Mouse (Mus musculus): ENCODE measurements around the gene Fez2. TPM values are rescaled to one million over a fixed set of nuclear protein-coding genes. Genes with fewer than 3 reads are reported as not detected.

Gene Fez2
- polyA plus RNA-seq, 1 experiment, result 41.8 TPM

DNA sequence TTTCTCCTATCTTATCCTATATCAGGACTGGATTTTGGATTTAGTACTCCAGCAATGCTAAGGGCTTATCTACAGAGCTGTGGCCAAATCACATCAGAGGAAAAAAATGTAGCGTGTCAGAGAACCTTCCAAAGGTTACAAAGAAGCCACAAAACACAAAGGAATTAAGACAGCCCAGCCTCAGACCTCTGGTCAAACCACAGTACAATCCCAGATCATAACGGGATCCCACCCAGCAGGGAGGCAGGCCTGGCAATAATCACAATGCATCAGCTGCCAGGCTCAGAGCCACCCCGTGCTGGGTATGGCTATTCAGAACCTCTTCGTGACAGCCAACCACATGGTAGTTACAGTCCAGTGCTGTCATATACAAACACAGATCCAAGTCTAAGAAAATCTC lies 16.2 kb downstream of the Fez2 start:
- peaks cover 26% of the 10 kb centered on the region for H3K4me1 ChIP-seq (ENCODE audit: control insufficient read depth, insufficient read depth, low read length)
- peak overlapping the region; percentile 94 for H3K27ac ChIP-seq (ENCODE audit: insufficient read depth, low read length)
- TF ChIP-seq POLR2A (IDR thresholded peaks at IDR 0.05; ENCODE audit: low read depth, low read length), result no peak
- no peak for TF ChIP-seq CTCF (IDR thresholded peaks at IDR 0.05; ENCODE audit: borderline replicate concordance, insufficient read depth, low read length)
- no peak overlapping the region for H3K4me3 ChIP-seq (ENCODE audit: insufficient read depth, low read length)

DNA sequence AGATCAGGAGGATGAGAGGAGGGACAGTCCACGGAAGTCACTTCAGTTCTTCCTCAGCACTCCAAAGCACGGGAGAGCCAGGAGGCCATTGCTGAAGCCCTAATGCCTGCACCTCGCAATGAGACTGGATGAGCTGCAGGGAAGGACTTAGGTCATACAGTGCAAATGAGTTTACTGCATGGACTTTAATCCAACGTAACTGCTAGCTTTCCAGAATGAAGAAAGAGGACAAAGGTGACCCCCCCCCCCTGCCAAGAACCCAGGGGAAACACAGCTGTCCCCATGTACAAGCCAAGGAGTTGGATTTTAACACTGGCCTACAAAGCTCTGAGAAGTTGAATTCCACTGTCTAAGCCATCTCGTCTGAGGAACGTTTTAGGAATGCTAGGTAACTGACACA lies 16.6 kb downstream of the Fez2 start:
- no peak for TF ChIP-seq CTCF (IDR thresholded peaks at IDR 0.05; ENCODE audit: borderline replicate concordance, insufficient read depth, low read length)
- Histone ChIP-seq H3K4me1 (ENCODE audit: control insufficient read depth, insufficient read depth, low read length) (peaks cover 26% of the 10 kb centered on the region), H3K27ac (ENCODE audit: insufficient read depth, low read length) (peak overlapping the region; percentile 94), H3K4me3 (ENCODE audit: insufficient read depth, low read length) (no peak overlapping the region)

DNA sequence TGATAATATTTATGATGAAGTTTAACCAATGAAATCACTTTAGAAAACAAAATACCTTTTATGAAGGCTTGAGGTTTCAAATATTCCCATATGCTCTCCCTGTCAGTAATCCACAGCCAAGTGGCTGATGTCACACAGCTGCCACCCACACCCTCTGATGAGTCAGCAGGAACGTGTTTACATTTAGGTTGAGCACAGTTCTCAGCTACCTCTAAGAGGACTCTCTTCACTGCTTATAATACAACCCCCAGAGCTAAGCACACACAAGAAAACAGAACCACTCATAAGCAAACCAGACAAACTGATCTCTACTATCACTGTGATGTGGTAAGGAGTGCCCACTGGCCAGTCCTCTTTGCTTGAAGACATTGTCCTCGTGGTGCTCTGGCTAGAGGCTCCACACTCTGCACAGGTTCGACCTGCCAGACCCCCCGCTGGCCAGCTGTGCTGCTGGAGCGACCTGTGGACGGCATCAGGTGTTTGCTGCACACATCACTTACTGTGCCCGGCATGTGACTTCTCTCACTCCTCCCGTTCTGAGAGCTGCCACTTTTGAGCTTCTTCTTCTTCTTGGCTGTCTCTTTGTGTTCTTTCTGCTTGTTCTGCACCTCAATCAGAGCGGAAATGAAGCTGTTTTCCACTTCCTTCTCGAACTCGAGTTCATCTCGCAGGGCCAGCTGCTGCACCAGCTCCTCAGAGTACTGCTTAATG lies 17.7 kb downstream of the Fez2 start:
- peak overlapping the region; percentile 94 for H3K27ac ChIP-seq (ENCODE audit: insufficient read depth, low read length)
- TF ChIP-seq POLR2A (IDR thresholded peaks at IDR 0.05; ENCODE audit: low read depth, low read length) (no peak), CTCF (IDR thresholded peaks at IDR 0.05; ENCODE audit: borderline replicate concordance, insufficient read depth, low read length) (no peak)
- no peak overlapping the region for H3K4me3 ChIP-seq (ENCODE audit: insufficient read depth, low read length)
- peaks cover 26% of the 10 kb centered on the region for H3K4me1 ChIP-seq (ENCODE audit: control insufficient read depth, insufficient read depth, low read length)

DNA sequence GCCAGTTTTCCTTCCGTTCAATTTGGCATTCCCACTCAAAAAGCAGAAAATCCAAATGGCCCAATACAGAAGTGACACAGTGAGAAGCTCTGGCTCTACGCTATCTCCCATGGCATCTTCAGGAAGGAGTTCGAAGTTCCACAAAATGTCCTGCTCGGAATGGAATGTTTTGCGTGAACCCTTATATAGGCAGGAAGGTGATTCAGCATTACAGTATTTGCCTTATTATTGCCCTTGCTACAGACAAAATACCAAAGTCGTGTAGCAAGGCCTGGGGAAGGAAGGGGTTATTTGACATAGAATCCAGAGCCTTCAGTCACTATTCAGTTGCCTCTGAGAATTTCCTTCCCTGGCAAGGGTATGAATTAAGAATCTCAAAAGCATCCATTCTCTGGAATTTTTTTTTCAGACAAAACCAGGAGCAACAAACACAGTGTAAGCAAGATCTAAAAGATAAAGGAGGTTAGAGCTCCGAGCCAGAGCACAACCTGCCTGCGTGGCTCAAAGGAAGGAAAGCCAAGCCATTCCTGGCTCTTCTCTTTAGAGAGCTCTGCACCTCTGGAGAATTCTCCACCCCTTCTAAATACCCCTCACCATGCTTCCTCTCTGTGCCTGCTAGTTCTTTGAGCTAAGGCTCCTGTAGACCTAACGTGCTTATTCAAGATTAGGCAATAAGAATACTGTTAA lies 25.4 kb downstream of the Fez2 start:
- Histone ChIP-seq H3K27ac (ENCODE audit: insufficient read depth, low read length) (peak overlapping the region; percentile 97), H3K4me3 (ENCODE audit: insufficient read depth, low read length) (no peak overlapping the region), H3K4me1 (ENCODE audit: control insufficient read depth, insufficient read depth, low read length) (peaks cover 22% of the 10 kb centered on the region)
- TF ChIP-seq CTCF (IDR thresholded peaks at IDR 0.05; ENCODE audit: borderline replicate concordance, insufficient read depth, low read length) (no peak), POLR2A (IDR thresholded peaks at IDR 0.05; ENCODE audit: low read depth, low read length) (no peak)

DNA sequence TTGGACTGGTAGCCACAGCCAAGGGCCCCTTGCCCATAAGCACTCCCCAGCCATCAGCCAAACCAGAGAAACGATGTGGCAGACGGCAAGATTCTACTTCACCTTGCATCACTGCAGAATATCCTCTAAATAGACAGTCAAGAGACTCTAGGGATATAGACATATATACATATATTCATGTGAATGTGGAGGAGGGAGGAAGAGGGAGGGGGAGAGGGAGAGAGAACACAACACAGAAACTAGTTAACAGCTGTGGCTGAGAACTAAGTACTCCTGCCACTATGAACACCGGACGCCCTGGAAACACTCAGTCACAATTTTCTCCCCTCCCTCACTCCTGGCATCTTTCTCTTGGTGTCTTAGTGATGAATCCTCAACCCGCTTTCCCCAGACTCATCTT lies 28.4 kb downstream of the Fez2 start:
- no peak for TF ChIP-seq POLR2A (IDR thresholded peaks at IDR 0.05; ENCODE audit: low read depth, low read length)
- TF ChIP-seq CTCF (IDR thresholded peaks at IDR 0.05; ENCODE audit: borderline replicate concordance, insufficient read depth, low read length), result no peak
- Histone ChIP-seq H3K4me3 (ENCODE audit: insufficient read depth, low read length) (no peak overlapping the region), H3K27ac (ENCODE audit: insufficient read depth, low read length) (peak overlapping the region; percentile 29; the same call in 1 of the 2 replicates), H3K4me1 (ENCODE audit: control insufficient read depth, insufficient read depth, low read length) (peaks cover 32% of the 10 kb centered on the region)

DNA sequence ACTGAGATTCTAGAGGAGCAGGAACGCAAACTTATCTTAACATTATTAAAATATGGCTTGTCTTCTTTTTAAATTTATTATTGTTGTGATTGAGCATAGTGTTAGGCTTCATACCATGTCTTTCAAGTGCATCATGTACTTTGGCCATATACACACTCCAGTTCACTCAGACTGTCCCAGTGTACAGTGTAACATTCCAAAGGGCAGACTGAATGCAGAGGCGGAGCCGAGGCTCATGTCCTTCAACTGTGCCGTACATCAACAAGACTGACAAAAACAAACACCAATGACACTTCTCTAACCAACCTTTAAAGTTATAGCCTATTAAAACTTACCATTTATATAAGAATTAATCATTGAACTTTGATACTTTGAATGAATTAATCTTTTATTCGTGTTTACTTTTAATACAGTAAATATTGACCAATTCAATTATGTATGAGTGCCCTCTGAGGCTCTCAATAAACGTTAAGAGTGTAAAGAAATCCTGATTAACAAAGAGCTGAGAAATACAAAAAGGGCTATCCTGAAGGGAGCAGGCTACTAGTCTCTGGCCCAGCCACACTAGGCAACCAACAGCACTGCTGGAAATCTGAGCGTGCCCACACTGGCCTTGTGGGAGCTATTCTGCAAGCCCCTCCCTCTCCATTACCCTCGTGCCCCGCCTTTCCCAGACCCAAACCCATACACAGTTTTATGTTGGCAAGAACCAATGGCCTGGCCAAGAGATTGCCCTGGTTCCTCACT lies 29.7 kb downstream of the Fez2 start:
- TF ChIP-seq POLR2A (IDR thresholded peaks at IDR 0.05; ENCODE audit: low read depth, low read length) (no peak), CTCF (IDR thresholded peaks at IDR 0.05; ENCODE audit: borderline replicate concordance, insufficient read depth, low read length) (no peak)
- Histone ChIP-seq H3K4me1 (ENCODE audit: control insufficient read depth, insufficient read depth, low read length) (peaks cover 34% of the 10 kb centered on the region), H3K27ac (ENCODE audit: insufficient read depth, low read length) (peak overlapping the region; percentile 88), H3K4me3 (ENCODE audit: insufficient read depth, low read length) (no peak overlapping the region)

DNA sequence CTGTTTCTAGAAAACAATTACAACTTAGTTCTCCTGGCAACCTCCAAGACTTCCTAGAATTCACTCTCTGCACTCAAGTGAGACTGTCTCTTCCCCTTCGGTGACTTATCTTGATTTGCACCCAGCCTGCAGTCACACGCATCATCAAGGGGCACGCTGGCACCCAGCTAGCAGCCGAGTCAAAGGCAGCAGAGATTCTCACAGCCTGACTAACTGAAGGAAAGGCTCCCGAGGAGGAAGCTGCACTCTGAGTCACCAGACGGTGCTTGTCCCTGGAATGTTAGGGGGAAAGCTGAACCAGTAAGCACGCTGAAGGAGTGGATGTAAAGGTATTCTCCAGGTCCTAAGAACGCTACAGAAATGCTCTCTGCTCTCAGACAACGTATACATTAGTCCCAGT lies 30.3 kb downstream of the Fez2 start:
- Histone ChIP-seq H3K4me3 (ENCODE audit: insufficient read depth, low read length) (no peak overlapping the region), H3K4me1 (ENCODE audit: control insufficient read depth, insufficient read depth, low read length) (peaks cover 29% of the 10 kb centered on the region), H3K27ac (ENCODE audit: insufficient read depth, low read length) (peak overlapping the region; percentile 83)
- TF ChIP-seq POLR2A (IDR thresholded peaks at IDR 0.05; ENCODE audit: low read depth, low read length) (no peak), CTCF (IDR thresholded peaks at IDR 0.05; ENCODE audit: borderline replicate concordance, insufficient read depth, low read length) (no peak)

DNA sequence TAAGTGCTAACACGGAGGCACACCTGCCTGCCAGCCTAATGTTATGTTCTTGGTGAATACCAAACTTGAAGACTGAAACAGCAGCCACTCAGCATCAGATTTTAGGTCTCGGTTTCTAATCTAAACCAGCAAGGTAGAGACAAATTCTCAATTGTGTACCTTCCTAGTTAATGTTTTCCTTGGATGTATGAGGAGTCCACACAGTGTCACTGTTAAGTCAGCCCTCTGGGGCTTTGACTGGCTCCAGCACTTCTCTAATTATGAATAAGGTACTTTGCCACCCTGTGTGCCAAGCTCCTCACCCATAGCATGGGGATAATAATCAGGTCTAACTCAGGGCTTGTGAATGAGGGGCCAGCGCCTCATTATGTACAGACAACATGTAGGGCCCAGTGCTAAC lies 35.6 kb downstream of the Fez2 start:
- H3K4me1 ChIP-seq (ENCODE audit: control insufficient read depth, insufficient read depth, low read length), result peaks cover 13% of the 10 kb centered on the region
- no peak for TF ChIP-seq POLR2A (IDR thresholded peaks at IDR 0.05; ENCODE audit: low read depth, low read length)
- no peak for TF ChIP-seq CTCF (IDR thresholded peaks at IDR 0.05; ENCODE audit: borderline replicate concordance, insufficient read depth, low read length)

DNA sequence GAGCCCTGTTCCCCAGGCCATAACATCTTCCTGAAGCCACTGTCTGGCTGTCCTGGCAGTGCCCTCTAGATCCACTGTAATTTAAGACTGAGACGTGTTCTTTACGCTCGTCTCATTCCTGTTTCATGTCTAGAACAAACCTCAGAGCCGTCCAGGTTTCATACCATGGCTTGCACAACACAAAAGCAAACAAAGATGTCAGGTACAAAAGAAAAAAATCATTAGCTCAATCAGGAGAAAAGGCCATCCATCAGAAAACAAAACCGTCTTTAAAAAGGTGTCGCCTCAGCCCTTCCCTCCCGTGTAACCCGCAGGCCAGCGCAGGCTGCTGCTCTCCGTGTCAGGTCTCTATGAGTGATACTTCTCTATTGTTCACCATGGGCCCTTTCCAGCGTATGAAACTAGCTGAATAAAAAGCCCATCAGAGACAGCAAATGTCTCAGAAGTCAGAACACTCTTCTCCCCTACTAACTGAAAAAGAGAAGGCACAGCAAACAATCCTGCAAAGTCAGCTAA lies 38.2 kb downstream of the Fez2 start:
- Histone ChIP-seq H3K4me1 (ENCODE audit: control insufficient read depth, insufficient read depth, low read length) (peaks cover 6% of the 10 kb centered on the region; the same call in 1 of the 2 replicates), H3K27ac (ENCODE audit: insufficient read depth, low read length) (no peak overlapping the region), H3K4me3 (ENCODE audit: insufficient read depth, low read length) (no peak overlapping the region)
- TF ChIP-seq POLR2A (IDR thresholded peaks at IDR 0.05; ENCODE audit: low read depth, low read length) (no peak), CTCF (IDR thresholded peaks at IDR 0.05; ENCODE audit: borderline replicate concordance, insufficient read depth, low read length) (no peak)

More for the DNA sequence above, 35.6 kb downstream of the Fez2 start:
- Histone ChIP-seq H3K4me3 (ENCODE audit: insufficient read depth, low read length) (no peak overlapping the region), H3K27ac (ENCODE audit: insufficient read depth, low read length) (no peak overlapping the region)
